Comparison of ENCODE assay signal across 8 mouse cellular contexts in genomic region chr3:86976546-86976945, GRCm38 (mm10). TPM values are rescaled to one million over a fixed set of nuclear protein-coding genes. Genes with fewer than 3 reads are reported as not detected.
DNase-seq lines count a peak whose midpoint lies in the region; ATAC-seq and TF ChIP-seq lines count a peak whose summit lies in the region.

No protein-coding gene starts in this region.

- H3K9ac ChIP-seq in liver, adult 2 months (ENCODE audit: low read depth, low read length) = no peak overlapping the region
- H3K9ac ChIP-seq in liver, embryonic 11.5 days (ENCODE audit: low read depth, low read length) = no peak overlapping the region
- H3K9ac ChIP-seq in forebrain, embryonic 11.5 days (ENCODE audit: low read length) = no peak overlapping the region

- peak; percentile 56 for DNase-seq in liver, adult 2 months (ENCODE audit: extremely low read depth, low read depth, low spot score)
- no peak for DNase-seq in liver, embryonic 11.5 days (ENCODE audit: low spot score)
- DNase-seq in c-Kit-negative CD71-positive TER-119-positive erythroid progenitor cells, embryonic 14.5 days (ENCODE audit: low read depth, low spot score) = peak; percentile 30
- peak; percentile 61 for DNase-seq in forebrain, embryonic 11.5 days (ENCODE audit: low spot score)
- DNase-seq in limb, embryonic 10.5 days (ENCODE audit: low spot score) = peak; percentile 43
- DNase-seq in neural tube, embryonic 10.5 days (ENCODE audit: extremely low spot score, low spot score) = peak; percentile 53
- DNase-seq in thymus, postnatal 10 days (ENCODE audit: low spot score in 2 of 2) = peak; percentile 45 to 85

- H3K79me2 ChIP-seq in liver, adult 2 months (ENCODE audit: control insufficient read depth, insufficient read depth, low read length) = no peaks in the 10 kb centered on the region

- no peaks in the 10 kb centered on the region for H3K4me1 ChIP-seq in liver, adult 2 months (ENCODE audit: control insufficient read depth, insufficient read depth, low read length)
- H3K4me1 ChIP-seq in liver, embryonic 11.5 days (replicated peaks; ENCODE audit: control insufficient read depth, insufficient read depth, low read length) = no peaks in the 10 kb centered on the region
- no peaks in the 10 kb centered on the region for H3K4me1 ChIP-seq in forebrain, embryonic 11.5 days (replicated peaks; ENCODE audit: control insufficient read depth, insufficient read depth, low read length)
- H3K4me1 ChIP-seq in limb, embryonic 10.5 days = no peaks in the 10 kb centered on the region

- no peak for ATAC-seq in liver, embryonic 11.5 days (replicated peaks; ENCODE audit: low FRiP score)
- ATAC-seq in forebrain, embryonic 11.5 days (replicated peaks; ENCODE audit: low FRiP score) = no peak; the same call in 1 of the 2 replicates
- ATAC-seq in inflammation-experienced regulatory T-cells, adult 6 months = peak; percentile 82

- no peak overlapping the region for H3K4me2 ChIP-seq in liver, embryonic 11.5 days
- H3K4me2 ChIP-seq in forebrain, embryonic 11.5 days (ENCODE audit: low read depth, low read length, severe bottlenecking) = no peak overlapping the region

- no peak for TF ChIP-seq POLR2A in liver, adult 2 months (IDR thresholded peaks at IDR 0.05; ENCODE audit: extremely low read depth, insufficient read depth, low read length)

- no peaks in the 10 kb centered on the region for H3K27me3 ChIP-seq in liver, adult 2 months (ENCODE audit: control insufficient read depth, insufficient read depth, low read length)
- no peaks in the 10 kb centered on the region for H3K27me3 ChIP-seq in liver, embryonic 11.5 days (replicated peaks; ENCODE audit: control insufficient read depth, insufficient read depth, low read length)
- no peaks in the 10 kb centered on the region for H3K27me3 ChIP-seq in forebrain, embryonic 11.5 days (ENCODE audit: control insufficient read depth, insufficient read depth, low read length)
- H3K27me3 ChIP-seq in limb, embryonic 10.5 days (ENCODE audit: low read depth, poor library complexity, severe bottlenecking) = no peaks in the 10 kb centered on the region

- no peak overlapping the region for H3K4me3 ChIP-seq in liver, adult 2 months (ENCODE audit: insufficient read depth, low read depth, low read length)
- no peak overlapping the region for H3K4me3 ChIP-seq in liver, embryonic 11.5 days (ENCODE audit: low read depth, low read length)
- no peak overlapping the region for H3K4me3 ChIP-seq in forebrain, embryonic 11.5 days (ENCODE audit: low read depth, low read length)
- H3K4me3 ChIP-seq in limb, embryonic 10.5 days = no peak overlapping the region

- H3K9me3 ChIP-seq in liver, embryonic 11.5 days (ENCODE audit: control insufficient read depth, low read length) = no peaks in the 10 kb centered on the region
- no peaks in the 10 kb centered on the region for H3K9me3 ChIP-seq in forebrain, embryonic 11.5 days (ENCODE audit: control insufficient read depth, low read length)
- H3K9me3 ChIP-seq in limb, embryonic 10.5 days (replicated peaks) = no peaks in the 10 kb centered on the region

- WGBS in liver, adult 2 months = 9% methylated on average over 8 of the region's 8 CpGs
- 14% methylated on average over 8 of the region's 8 CpGs for WGBS in liver, embryonic 11.5 days
- 22% methylated on average over 8 of the region's 8 CpGs for WGBS in forebrain, embryonic 11.5 days
- 23% methylated on average over 8 of the region's 8 CpGs for WGBS in limb, embryonic 10.5 days

- no peaks in the 10 kb centered on the region for H3K36me3 ChIP-seq in liver, adult 2 months (ENCODE audit: control insufficient read depth, insufficient read depth, low read length)
- H3K36me3 ChIP-seq in liver, embryonic 11.5 days (ENCODE audit: control insufficient read depth, insufficient read depth, low read length) = no peaks in the 10 kb centered on the region
- no peaks in the 10 kb centered on the region for H3K36me3 ChIP-seq in forebrain, embryonic 11.5 days (ENCODE audit: control insufficient read depth, insufficient read depth, low read length)
- H3K36me3 ChIP-seq in limb, embryonic 10.5 days = no peaks in the 10 kb centered on the region

- peak; percentile 48 for TF ChIP-seq CTCF in liver, adult 2 months (IDR thresholded peaks at IDR 0.05; ENCODE audit: low read depth, low read length)

- no peak overlapping the region for H3K27ac ChIP-seq in liver, adult 2 months (replicated peaks; ENCODE audit: insufficient read depth, low read depth, low read length)
- no peak overlapping the region for H3K27ac ChIP-seq in liver, embryonic 11.5 days (ENCODE audit: low read depth, low read length)
- H3K27ac ChIP-seq in forebrain, embryonic 11.5 days (ENCODE audit: low read depth, low read length) = no peak overlapping the region
- H3K27ac ChIP-seq in limb, embryonic 10.5 days = no peak overlapping the region

RNA-seq across cellular contexts. Expression of gene Cd1d1, which starts 22.7 kb away (rescaled TPM):
- 336 and 410 TPM in 2 replicates for total RNA-seq in liver, adult 2 months (2014; rRNA removed)
- 251 and 268 TPM in 2 replicates for polyA plus RNA-seq in liver, adult 2 months (2012; rRNA removed)
- 14.5 and 15.7 TPM in 2 replicates for polyA plus RNA-seq in liver, embryonic 11.5 days (2014; fragmentation: Nextera tagmentation; extraction: Ambion mirVana)
- 31.5 and 33.1 TPM in 2 replicates for polyA plus RNA-seq in forebrain, embryonic 11.5 days (2014; fragmentation: Nextera tagmentation; extraction: Ambion mirVana)
- polyA plus RNA-seq in inflammation-experienced regulatory T-cells, adult 6 months (2017; shearing (Covaris generic)) = 100 to 1,000 TPM in 2 of 3 experiments, 10 to 100 TPM in 1; 74.0 to 177 (median 124) TPM
- 15.7 and 24.9 TPM in 2 replicates for polyA plus RNA-seq in limb, embryonic 10.5 days (2016; fragmentation: Nextera tagmentation; extraction: Ambion mirVana)

RNA-seq across cellular contexts. Expression of gene Dclk2, which starts 55.9 kb away (rescaled TPM):
- total RNA-seq in liver, adult 2 months (2014; rRNA removed) = 0.28 and 0.67 TPM in 2 replicates
- polyA plus RNA-seq in liver, adult 2 months (2012; rRNA removed) = 0.34 and 0.87 TPM in 2 replicates
- polyA plus RNA-seq in liver, embryonic 11.5 days (2014; fragmentation: Nextera tagmentation; extraction: Ambion mirVana) = 6.6 and 9.3 TPM in 2 replicates
- 44.2 and 49.0 TPM in 2 replicates for polyA plus RNA-seq in forebrain, embryonic 11.5 days (2014; fragmentation: Nextera tagmentation; extraction: Ambion mirVana)
- polyA plus RNA-seq in inflammation-experienced regulatory T-cells, adult 6 months (2017; shearing (Covaris generic)) = 1 to 10 TPM; 1.4 to 1.9 (median 1.5) TPM
- 3.1 and 4.5 TPM in 2 replicates for polyA plus RNA-seq in limb, embryonic 10.5 days (2016; fragmentation: Nextera tagmentation; extraction: Ambion mirVana)
